Mouse (Mus musculus): ENCODE data around the gene Cdkn3.
"Not testable (repeated sequence)": the region's sequence is repeated elsewhere in the genome, so short reads cannot be mapped to it uniquely, and the experiment has no call there.

DNA sequence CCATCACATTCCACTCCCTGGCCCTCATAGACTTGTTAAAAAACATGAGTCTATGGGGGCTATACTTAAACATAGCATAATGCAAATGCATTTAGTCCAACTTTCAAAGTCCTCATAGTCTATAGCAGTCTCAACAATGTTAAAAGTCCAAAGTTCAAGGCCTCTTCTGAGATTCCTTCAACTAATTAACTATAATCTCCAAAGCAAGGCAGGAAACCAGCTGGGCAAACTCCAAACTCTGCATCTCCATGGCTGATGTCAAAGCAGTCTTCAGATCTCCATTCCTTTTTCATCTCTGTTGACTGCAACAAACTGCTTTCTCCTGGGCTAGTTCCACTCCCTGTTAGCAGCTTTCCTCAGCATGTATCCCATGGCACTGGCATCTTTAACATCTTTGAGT lies 23.0 kb upstream of the Cdkn3 start:
- not testable (repeated sequence) for TF ChIP-seq CTCF (IDR thresholded peaks at IDR 0.05; ENCODE audit: extremely low read depth, insufficient read depth, insufficient read length, insufficient replicate concordance); POLR2A (IDR thresholded peaks at IDR 0.05; ENCODE audit: low read depth, low read length)
